Mouse (Mus musculus) thymus, adult 2 months (tissue): ENCODE measurements around the gene Hdlbp. TPM values are rescaled to one million over a fixed set of nuclear protein-coding genes. Genes with fewer than 3 reads are reported as not detected.
A peak's percentile ranks its signal among the peaks of the same experiment; 100 is the strongest.
"Not testable (repeated sequence)": the region's sequence is repeated elsewhere in the genome, so short reads cannot be mapped to it uniquely, and the experiment has no call there.

ENCODE experiments used
- DNase-seq: peaks from one replicate; pipeline ENCODE4 v3.0.0; 2021
- H3K27ac ChIP-seq: fragments of 200-500 bp; 2 replicates; pipeline ENCODE4 v1.5.1; 2012; ENCODE audit warnings: low read length, control low read depth; ENCODE audit not compliant: control insufficient read depth, insufficient read depth
- H3K27me3 ChIP-seq: fragments of 200-500 bp; 2 replicates; pipeline ENCODE4 v1.6.1; 2012; ENCODE audit warnings: mild to moderate bottlenecking, low read length, moderate library complexity, mixed read lengths; ENCODE audit not compliant: control insufficient read depth, insufficient read depth
- H3K36me3 ChIP-seq: fragments of 200-500 bp; 2 replicates; pipeline ENCODE4 v1.6.1; 2012; ENCODE audit warnings: mild to moderate bottlenecking, low read length, moderate library complexity; ENCODE audit not compliant: control insufficient read depth, insufficient read depth
- H3K4me1 ChIP-seq: fragments of 200-500 bp; replicated peaks from 2 replicates; pipeline ENCODE4 v1.6.1; 2012; ENCODE audit warnings: low read length; ENCODE audit not compliant: control insufficient read depth, insufficient read depth
- H3K4me3 ChIP-seq: fragments of 200-500 bp; 2 replicates; pipeline ENCODE4 v1.5.1; 2012; ENCODE audit warnings: mild to moderate bottlenecking, low read length, control low read depth, moderate library complexity; ENCODE audit not compliant: control insufficient read depth, insufficient read depth
- CTCF ChIP-seq: fragments of 200-500 bp; IDR thresholded peaks from 2 replicates; pipeline ENCODE4 v1.5.1; 2012; ENCODE audit warnings: mild to moderate bottlenecking, control low read depth, low read length, moderate library complexity, borderline replicate concordance; ENCODE audit not compliant: control insufficient read depth, poor library complexity, insufficient read depth; ENCODE audit errors: extremely low read depth
- POLR2A ChIP-seq: fragments of 200-500 bp; IDR thresholded peaks from 2 replicates; pipeline ENCODE4 v1.6.1; 2012; ENCODE audit warnings: mild to moderate bottlenecking, low read length, control low read depth, moderate library complexity; ENCODE audit not compliant: control insufficient read depth, poor library complexity, insufficient read depth; ENCODE audit errors: extremely low read depth
- WGBS: fragments of 180-500 bp; shearing (Covaris S2); methylation state at CpG from one replicate; pipeline ENCODE4 v1.1.7; 2018; 5-methylcytosine and 5-hydroxymethylcytosine counted together
- polyA plus RNA-seq: library from polyadenylated mRNA; depleted of rRNA; stranded (reverse); fragments of >200 nt; gene quantifications from 2 replicates; pipeline ENCODE4 v1.2.3, GENCODE M21; 2012

Gene Hdlbp
- polyA plus RNA-seq, 1 experiment = 53.4 TPM

DNA sequence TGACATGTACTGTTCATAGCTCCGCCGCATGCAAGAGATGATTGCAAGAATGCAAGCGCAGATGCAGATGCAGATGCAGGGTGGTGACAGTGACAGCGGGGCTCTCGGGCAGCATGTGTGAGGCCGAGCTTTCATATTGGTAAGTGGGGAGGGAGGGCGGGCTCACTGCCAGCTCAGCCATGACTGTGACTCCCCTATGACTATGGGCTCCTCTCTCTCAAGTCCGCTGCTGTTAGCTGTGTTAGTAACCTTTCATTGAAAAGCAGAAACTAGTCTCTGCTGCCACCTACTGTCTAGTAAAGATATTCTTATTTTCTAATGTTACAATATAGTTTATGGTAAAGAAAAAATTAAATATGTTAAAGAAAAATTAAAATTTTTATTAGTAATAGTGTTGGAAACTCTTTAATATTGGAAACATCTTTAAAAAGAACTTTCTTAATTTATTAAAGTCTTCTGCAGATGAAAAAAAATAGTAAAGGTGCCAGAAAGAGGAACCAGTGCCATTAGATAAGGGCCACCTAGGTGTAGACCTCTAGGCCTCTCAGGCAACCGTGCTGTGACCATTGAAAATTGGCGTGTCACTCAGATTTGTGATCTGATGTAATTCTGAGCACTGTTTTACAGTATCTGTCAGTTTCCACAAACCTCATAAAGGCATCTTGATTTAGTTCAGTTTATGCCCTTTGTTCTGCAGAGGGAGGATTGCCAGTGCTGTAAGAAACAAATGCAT is 28.5 kb upstream of the Hdlbp start:
- Histone ChIP-seq H3K4me1 (peaks cover 7% of the 10 kb centered on the region), H3K36me3 (peaks cover 35% of the 10 kb centered on the region), H3K4me3 (no peak overlapping the region), H3K27me3 (no peaks in the 10 kb centered on the region), H3K27ac (no peak overlapping the region)
- TF ChIP-seq CTCF (no peak), POLR2A (no peak)
- WGBS = 60% methylated on average over 10 of the region's 10 CpGs
- peak; percentile 10 for DNase-seq

DNA sequence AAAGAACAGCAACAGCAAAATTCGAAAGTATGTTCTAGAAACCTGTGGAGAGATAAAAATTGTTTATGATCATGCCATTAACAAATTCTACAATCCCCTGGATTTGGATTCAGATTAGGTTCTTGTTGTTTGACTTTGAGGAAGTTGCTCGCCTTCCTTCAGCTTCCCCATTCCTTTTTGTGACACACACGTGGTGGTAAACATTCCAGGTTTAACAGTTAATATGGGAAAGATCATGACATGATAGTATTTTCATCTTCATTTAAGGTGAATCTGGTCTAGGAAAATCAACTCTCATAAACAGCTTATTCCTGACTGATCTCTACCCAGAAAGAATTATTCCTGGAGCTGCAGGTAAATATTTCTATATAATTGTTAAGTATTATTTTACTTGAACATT is 16.7 kb upstream of the Hdlbp start:
- TF ChIP-seq POLR2A (no peak), CTCF (no peak)
- WGBS = 84% methylated on average over 3 of the region's 3 CpGs
- Histone ChIP-seq H3K27ac (no peak overlapping the region), H3K36me3 (peaks cover 17% of the 10 kb centered on the region), H3K4me3 (no peak overlapping the region), H3K27me3 (no peaks in the 10 kb centered on the region), H3K4me1 (no peaks in the 10 kb centered on the region)
- DNase-seq = no peak

DNA sequence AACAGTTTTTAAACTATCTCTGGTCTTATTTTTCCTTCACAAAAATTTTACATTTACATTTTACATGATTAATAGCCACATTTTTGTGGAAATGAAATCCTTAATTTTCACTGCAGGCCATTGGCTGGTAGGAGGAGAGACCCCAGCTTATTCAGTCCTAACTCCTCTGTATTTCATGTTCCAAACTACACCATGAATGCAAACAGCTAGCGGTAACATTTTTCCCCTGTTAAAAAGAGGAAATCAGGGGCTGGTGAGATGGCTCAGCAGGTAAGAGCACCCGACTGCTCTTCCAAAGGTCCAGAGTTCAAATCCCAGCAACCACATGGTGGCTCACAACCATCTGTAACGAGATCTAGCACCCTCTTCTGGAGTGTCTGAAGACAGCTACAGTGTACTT is 7.7 kb upstream of the Hdlbp start:
- not testable (repeated sequence) for H3K36me3 ChIP-seq, H3K4me1 ChIP-seq, H3K27me3 ChIP-seq, H3K4me3 ChIP-seq, DNase-seq, H3K27ac ChIP-seq
- WGBS = 74% methylated on average over 3 of the region's 3 CpGs

DNA sequence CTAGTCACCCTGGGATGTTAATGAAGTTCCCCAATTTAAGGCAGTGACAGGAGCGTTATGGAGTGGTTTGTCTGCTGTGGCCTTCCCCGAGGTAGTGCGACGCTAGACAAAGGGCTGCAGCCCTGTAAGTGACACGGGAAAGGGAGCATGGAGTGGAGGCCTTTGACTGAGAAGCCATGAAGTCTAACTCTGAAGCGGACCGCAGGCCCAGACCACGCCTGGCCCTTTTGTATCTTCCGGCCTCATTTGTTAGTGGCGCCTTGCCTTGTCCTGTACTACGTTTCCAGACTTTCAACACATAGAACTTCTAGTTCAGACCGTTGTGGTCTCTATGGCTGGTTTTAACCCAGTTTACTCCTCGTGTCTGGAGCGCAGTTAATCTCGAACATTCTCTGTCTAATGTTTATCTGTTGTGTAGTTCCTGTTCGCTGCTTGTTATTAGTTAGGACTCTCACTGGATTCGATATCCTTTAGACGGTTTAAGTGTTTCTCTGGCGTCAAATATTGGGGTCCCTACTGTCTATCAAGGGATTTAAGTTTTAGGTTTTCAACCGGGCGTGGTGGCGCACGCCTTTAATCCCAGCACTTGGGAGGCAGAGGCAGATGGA is 965 bp upstream of the Hdlbp start:
- H3K27ac ChIP-seq = peak overlapping the region; percentile 61
- H3K4me1 ChIP-seq = no peaks in the 10 kb centered on the region; the same call in 1 of the 2 replicates
- no peak for DNase-seq
- TF ChIP-seq POLR2A = no peak
- no peak for TF ChIP-seq CTCF
- 4% methylated on average over 23 of the region's 23 CpGs for WGBS
- H3K27me3 ChIP-seq = no peaks in the 10 kb centered on the region
- peak overlapping the region; percentile 83 for H3K4me3 ChIP-seq
- H3K36me3 ChIP-seq = no peaks in the 10 kb centered on the region

DNA sequence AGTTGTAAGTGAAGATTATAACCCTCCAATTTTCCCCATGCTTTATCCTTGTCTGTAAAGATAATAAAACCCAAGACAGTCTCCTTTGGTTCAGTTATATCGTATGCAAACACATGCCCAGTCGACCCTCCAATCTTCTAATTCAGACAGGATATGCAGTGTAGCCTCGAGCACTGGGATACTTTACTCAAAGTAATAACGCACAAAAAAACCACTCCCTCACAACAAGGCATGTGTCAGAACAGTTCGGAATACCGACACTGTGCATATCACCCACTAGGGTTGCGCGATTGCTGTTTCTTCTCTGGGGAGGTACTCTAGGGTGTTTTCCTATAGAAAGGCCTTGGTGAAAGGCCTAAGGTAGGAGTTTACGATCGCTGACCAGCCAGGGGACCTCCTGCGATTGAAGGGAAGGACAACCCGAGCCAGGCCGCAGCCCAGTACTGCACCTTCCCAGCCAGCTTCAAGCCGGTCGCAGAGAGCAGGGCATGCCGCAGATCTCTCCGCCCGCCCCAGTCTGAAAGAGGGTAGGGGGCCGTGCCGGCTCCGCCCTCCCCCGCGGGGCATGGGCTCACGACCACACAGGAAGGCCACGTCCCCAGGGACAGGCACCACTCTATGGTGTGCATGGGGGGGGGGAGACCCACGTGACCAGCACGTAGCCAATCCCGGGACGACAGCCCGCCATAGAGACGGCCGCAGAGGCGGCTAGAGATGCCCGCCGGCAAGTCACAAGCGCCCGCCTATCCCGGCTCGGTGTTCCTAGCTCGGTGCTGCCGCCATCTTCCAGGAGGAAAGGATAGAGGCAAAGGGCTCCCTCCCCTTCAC is 643 bp downstream of the Hdlbp start:
- TF ChIP-seq CTCF (peak; percentile 63; the same call in 1 of the 2 replicates), POLR2A (peak; percentile 71)
- peak; percentile 98 for DNase-seq
- Histone ChIP-seq H3K4me1 (no peaks in the 10 kb centered on the region; the same call in 1 of the 2 replicates), H3K27ac (peak overlapping the region; percentile 85), H3K27me3 (no peaks in the 10 kb centered on the region), H3K4me3 (peak overlapping the region; percentile 88), H3K36me3 (no peaks in the 10 kb centered on the region)
- WGBS = under 1% methylated on average over 41 of the region's 41 CpGs

DNA sequence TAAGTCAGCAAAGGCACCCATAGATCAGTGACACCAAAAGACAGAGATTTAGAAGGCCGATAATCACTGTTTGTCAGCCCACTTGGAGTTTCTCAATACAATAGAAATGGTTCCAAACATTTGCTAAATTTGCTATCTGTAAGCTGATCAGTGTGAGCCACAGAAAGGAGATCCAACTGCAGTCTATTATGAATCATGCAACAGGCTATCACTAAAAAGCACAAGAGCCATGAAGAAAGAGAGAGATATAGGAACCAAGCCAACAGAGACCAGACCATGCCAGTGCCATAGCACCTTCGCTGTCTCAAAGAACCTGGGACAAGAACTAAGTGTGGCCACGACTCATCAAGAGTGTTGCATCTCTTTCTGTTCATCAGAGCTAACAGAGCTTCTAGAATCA is 2.9 kb downstream of the Hdlbp start:
- TF ChIP-seq POLR2A (no peak), CTCF (no peak)

More for the DNA sequence above, 2.9 kb downstream of the Hdlbp start:
- H3K4me1 ChIP-seq = no peaks in the 10 kb centered on the region; the same call in 1 of the 2 replicates
- WGBS = over 99% methylated on average over 3 of the region's 3 CpGs
- no peak for DNase-seq
- no peak overlapping the region for H3K27ac ChIP-seq
- no peak overlapping the region for H3K4me3 ChIP-seq
- no peaks in the 10 kb centered on the region for H3K36me3 ChIP-seq
- no peaks in the 10 kb centered on the region for H3K27me3 ChIP-seq
